In the genomic region with DNA sequence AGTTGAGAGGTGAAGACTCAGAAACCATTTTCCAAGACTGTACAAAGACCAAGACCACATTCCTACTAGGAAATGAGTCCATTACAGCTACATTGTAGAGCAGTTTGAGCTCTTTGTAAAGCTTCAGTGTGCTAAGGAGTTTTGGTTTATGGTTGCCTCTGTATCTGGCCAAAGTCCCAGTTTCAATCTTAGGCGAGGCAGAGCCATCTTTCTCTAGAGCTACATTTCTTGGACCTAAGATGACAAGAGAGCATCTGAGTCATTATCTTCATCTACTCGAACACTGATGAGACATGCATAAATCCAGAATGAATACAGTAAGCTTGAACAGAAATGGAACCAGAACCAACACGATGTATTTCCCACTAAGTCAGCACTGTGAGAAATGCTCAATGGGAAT, we compare ENCODE assay signal across 27 mouse cellular contexts.
DNase-seq lines count a peak whose midpoint lies in the region; ATAC-seq and TF ChIP-seq lines count a peak whose summit lies in the region.
"Had no signal": no experiment of that assay in that cellular context is flagged by ENCODE, and none has a peak within 500 bp of the region (broad histone marks: within the 10 kb centered on the region; RNA-seq: fewer than 3 reads in every experiment).

No protein-coding gene starts in this region.

- TF ChIP-seq EP300 in lung, postnatal 0 days (IDR thresholded peaks at IDR 0.05): no peak

- H3K9ac ChIP-seq in lung, embryonic 15.5 days: no peak overlapping the region
- H3K9ac ChIP-seq in lung, postnatal 0 days (replicated peaks; ENCODE audit: low read depth): no peak overlapping the region
- H3K9ac ChIP-seq: embryonic facial prominence, embryonic 13.5 days; forebrain, embryonic 13.5 days; heart, embryonic 13.5 days; hindbrain, embryonic 15.5 days had no signal

- TF ChIP-seq POLR2A in small intestine, adult 2 months (IDR thresholded peaks at IDR 0.05; ENCODE audit: low read depth, low read length): no peak

- no peak for TF ChIP-seq CTCF in lung, postnatal 0 days (IDR thresholded peaks at IDR 0.05)
- TF ChIP-seq CTCF in small intestine, adult 2 months (IDR thresholded peaks at IDR 0.05; ENCODE audit: extremely low read depth, insufficient read length, insufficient replicate concordance, low read depth, low read length): no peak

- H3K27ac ChIP-seq in lung, embryonic 15.5 days: peak overlapping the region; percentile 22; the same call in 1 of the 2 replicates
- H3K27ac ChIP-seq in lung, postnatal 0 days (ENCODE audit: low read length): no peak overlapping the region
- H3K27ac ChIP-seq in small intestine, adult 2 months (ENCODE audit: insufficient read depth, low read depth, low read length): peak overlapping the region; percentile 56
- H3K27ac ChIP-seq: embryonic facial prominence, embryonic 13.5 days; forebrain, embryonic 10.5 days; forebrain, embryonic 13.5 days; heart, embryonic 10.5 days; heart, embryonic 13.5 days; hindbrain, embryonic 15.5 days had no signal

- H3K4me3 ChIP-seq in lung, embryonic 15.5 days: no peak overlapping the region
- no peak overlapping the region for H3K4me3 ChIP-seq in lung, postnatal 0 days (ENCODE audit: low read depth, low read length)
- H3K4me3 ChIP-seq in small intestine, adult 2 months (ENCODE audit: low read depth, low read length): no peak overlapping the region
- H3K4me3 ChIP-seq: embryonic facial prominence, embryonic 10.5 days; embryonic facial prominence, embryonic 13.5 days; forebrain, embryonic 10.5 days; forebrain, embryonic 13.5 days; heart, adult 2 months; heart, embryonic 10.5 days; heart, embryonic 13.5 days; hindbrain, embryonic 15.5 days had no signal

- H3K36me3 ChIP-seq in lung, embryonic 15.5 days: no peaks in the 10 kb centered on the region
- H3K36me3 ChIP-seq in lung, postnatal 0 days (ENCODE audit: insufficient read depth, low read length): no peaks in the 10 kb centered on the region
- peaks cover 2% of the 10 kb centered on the region; the same call in 1 of the 2 replicates for H3K36me3 ChIP-seq in small intestine, adult 2 months (ENCODE audit: control insufficient read depth, insufficient read depth, low read length)
- H3K36me3 ChIP-seq: embryonic facial prominence, embryonic 10.5 days; embryonic facial prominence, embryonic 13.5 days; forebrain, embryonic 10.5 days; hindbrain, embryonic 15.5 days had no signal

- 70% methylated on average over 3 of the region's 3 CpGs for WGBS in lung, embryonic 15.5 days
- WGBS in lung, postnatal 0 days: 74% methylated on average over 3 of the region's 3 CpGs
- WGBS in small intestine, adult 2 months: 47% methylated on average over 3 of the region's 3 CpGs

- ATAC-seq in lung, embryonic 15.5 days (ENCODE audit: borderline replicate concordance, extremely low read depth, low FRiP score, low TSS enrichment): no peak
- no peak for ATAC-seq in lung, postnatal 0 days
- ATAC-seq: forebrain, embryonic 13.5 days; forebrain, embryonic 16.5 days; intestine, postnatal 0 days; Patski had no signal

- H3K4me1 ChIP-seq in lung, embryonic 15.5 days: peaks cover 48% of the 10 kb centered on the region
- peaks cover 15% of the 10 kb centered on the region for H3K4me1 ChIP-seq in lung, postnatal 0 days (ENCODE audit: insufficient read depth, low read depth, low read length)
- H3K4me1 ChIP-seq in small intestine, adult 2 months (ENCODE audit: control insufficient read depth, insufficient read depth, insufficient read length, low read length): peaks cover 23% of the 10 kb centered on the region

- no peaks in the 10 kb centered on the region for H3K9me3 ChIP-seq in lung, embryonic 15.5 days
- no peaks in the 10 kb centered on the region for H3K9me3 ChIP-seq in lung, postnatal 0 days (ENCODE audit: low read length)
- H3K9me3 ChIP-seq: embryonic facial prominence, embryonic 10.5 days; embryonic facial prominence, embryonic 13.5 days; forebrain, embryonic 10.5 days; forebrain, embryonic 13.5 days; heart, embryonic 10.5 days; heart, embryonic 13.5 days; hindbrain, embryonic 15.5 days had no signal

- DNase-seq in lung, postnatal 0 days (ENCODE audit: low spot score): no peak
- peak; percentile 35 for DNase-seq in adipocyte (ENCODE audit: low spot score)
- no peak for DNase-seq in heart, adult 11 months
- no peak for DNase-seq in kidney, postnatal 4 days
- DNase-seq: adrenal gland, adult 2 months; adrenal gland, postnatal 14 days; cerebellum, adult 11-12 months; cerebellum, adult 8-10 months; cerebellum, postnatal 10 days; cerebellum, postnatal 36 days; embryo, embryonic 11 days; gastrocnemius, postnatal 14 days; heart, adult 2 months; heart, postnatal 14 days; heart, postnatal 4 days had no signal

- no peaks in the 10 kb centered on the region for H3K27me3 ChIP-seq in lung, embryonic 15.5 days
- no peaks in the 10 kb centered on the region for H3K27me3 ChIP-seq in lung, postnatal 0 days (replicated peaks; ENCODE audit: insufficient read depth, low read length)
- H3K27me3 ChIP-seq in small intestine, adult 2 months (ENCODE audit: control insufficient read depth, insufficient read depth, low read length): no peaks in the 10 kb centered on the region
- H3K27me3 ChIP-seq: embryonic facial prominence, embryonic 13.5 days; forebrain, embryonic 13.5 days; heart, embryonic 13.5 days; hindbrain, embryonic 15.5 days; Patski had no signal

- H3K4me2 ChIP-seq in lung, embryonic 15.5 days: no peak overlapping the region
- no peak overlapping the region for H3K4me2 ChIP-seq in lung, postnatal 0 days (replicated peaks; ENCODE audit: low read depth, low read length)
- H3K4me2 ChIP-seq: embryonic facial prominence, embryonic 13.5 days; forebrain, embryonic 13.5 days; heart, embryonic 13.5 days; hindbrain, embryonic 15.5 days had no signal
